Comparison of ENCODE assay signal across 11 mouse cellular contexts in genomic region chr13:90643109-90643508, GRCm38 (mm10).
A peak's percentile ranks its signal among the peaks of the same experiment; 100 is the strongest.
DNase-seq lines count a peak whose midpoint lies in the region; ATAC-seq and TF ChIP-seq lines count a peak whose summit lies in the region.
"Had no signal": no experiment of that assay in that cellular context is flagged by ENCODE, and none has a peak within 500 bp of the region (broad histone marks: within the 10 kb centered on the region; RNA-seq: fewer than 3 reads in every experiment).

No protein-coding gene starts in this region.

- H3K4me3 ChIP-seq in liver, adult 2 months (ENCODE audit: insufficient read depth, low read depth, low read length): no peak overlapping the region
- H3K4me3 ChIP-seq in liver, embryonic 11.5 days (ENCODE audit: low read depth, low read length): no peak overlapping the region
- no peak overlapping the region for H3K4me3 ChIP-seq in forebrain, embryonic 11.5 days (ENCODE audit: low read depth, low read length)
- H3K4me3 ChIP-seq in layer of hippocampus, adult 2 months: no peak overlapping the region
- H3K4me3 ChIP-seq in neural tube, embryonic 15.5 days (replicated peaks): no peak overlapping the region

- 42% methylated on average over 4 of the region's 4 CpGs for WGBS in liver, adult 2 months
- 62% methylated on average over 4 of the region's 4 CpGs for WGBS in liver, embryonic 11.5 days
- WGBS in forebrain, embryonic 11.5 days: 31% methylated on average over 4 of the region's 4 CpGs
- WGBS in neural tube, embryonic 15.5 days: 12% methylated on average over 4 of the region's 4 CpGs

- DNase-seq in liver, adult 2 months (ENCODE audit: extremely low read depth, low read depth, low spot score): peak; percentile 14
- no peak for DNase-seq in liver, embryonic 11.5 days (ENCODE audit: low spot score)
- DNase-seq in forebrain, embryonic 11.5 days (ENCODE audit: low spot score): no peak
- peak; percentile 15 to 63 for DNase-seq in layer of hippocampus, adult 2 months (ENCODE audit: low spot score in 2 of 2)
- DNase-seq in heart, adult 8-10 months (ENCODE audit: low spot score): no peak
- DNase-seq in gastrocnemius, postnatal 4 days (ENCODE audit: low spot score in 2 of 2): no peak
- DNase-seq: heart, postnatal 4 days; liver had no signal

- peaks cover 2% of the 10 kb centered on the region; the same call in 1 of the 2 replicates for H3K4me1 ChIP-seq in liver, adult 2 months (ENCODE audit: control insufficient read depth, insufficient read depth, low read length)
- H3K4me1 ChIP-seq in liver, embryonic 11.5 days (replicated peaks; ENCODE audit: control insufficient read depth, insufficient read depth, low read length): no peaks in the 10 kb centered on the region
- H3K4me1 ChIP-seq in forebrain, embryonic 11.5 days (replicated peaks; ENCODE audit: control insufficient read depth, insufficient read depth, low read length): peaks cover 5% of the 10 kb centered on the region; the same call in 1 of the 2 replicates
- peaks cover 14% of the 10 kb centered on the region; the same call in 1 of the 2 replicates for H3K4me1 ChIP-seq in neural tube, embryonic 15.5 days

- H3K36me3 ChIP-seq in liver, adult 2 months (ENCODE audit: control insufficient read depth, insufficient read depth, low read length): no peaks in the 10 kb centered on the region
- no peaks in the 10 kb centered on the region for H3K36me3 ChIP-seq in liver, embryonic 11.5 days (ENCODE audit: control insufficient read depth, insufficient read depth, low read length)
- no peaks in the 10 kb centered on the region for H3K36me3 ChIP-seq in forebrain, embryonic 11.5 days (ENCODE audit: control insufficient read depth, insufficient read depth, low read length)
- no peaks in the 10 kb centered on the region for H3K36me3 ChIP-seq in neural tube, embryonic 15.5 days

- H3K79me2 ChIP-seq in liver, adult 2 months (ENCODE audit: control insufficient read depth, insufficient read depth, low read length): no peaks in the 10 kb centered on the region

- no peaks in the 10 kb centered on the region for H3K27me3 ChIP-seq in liver, adult 2 months (ENCODE audit: control insufficient read depth, insufficient read depth, low read length)
- H3K27me3 ChIP-seq in liver, embryonic 11.5 days (replicated peaks; ENCODE audit: control insufficient read depth, insufficient read depth, low read length): no peaks in the 10 kb centered on the region
- H3K27me3 ChIP-seq in forebrain, embryonic 11.5 days (ENCODE audit: control insufficient read depth, insufficient read depth, low read length): no peaks in the 10 kb centered on the region
- no peaks in the 10 kb centered on the region for H3K27me3 ChIP-seq in neural tube, embryonic 15.5 days (replicated peaks)

- H3K9ac ChIP-seq in liver, adult 2 months (ENCODE audit: low read depth, low read length): no peak overlapping the region
- no peak overlapping the region for H3K9ac ChIP-seq in liver, embryonic 11.5 days (ENCODE audit: low read depth, low read length)
- H3K9ac ChIP-seq in forebrain, embryonic 11.5 days (ENCODE audit: low read length): no peak overlapping the region
- no peak overlapping the region for H3K9ac ChIP-seq in neural tube, embryonic 15.5 days (replicated peaks)

- H3K27ac ChIP-seq in liver, adult 2 months (replicated peaks; ENCODE audit: insufficient read depth, low read depth, low read length): no peak overlapping the region
- no peak overlapping the region for H3K27ac ChIP-seq in liver, embryonic 11.5 days (ENCODE audit: low read depth, low read length)
- H3K27ac ChIP-seq in forebrain, embryonic 11.5 days (ENCODE audit: low read depth, low read length): no peak overlapping the region
- no peak overlapping the region for H3K27ac ChIP-seq in layer of hippocampus, adult 2 months
- peak overlapping the region; percentile 69 for H3K27ac ChIP-seq in neural tube, embryonic 15.5 days (replicated peaks)
- H3K27ac ChIP-seq: stomach, postnatal 0 days had no signal

- TF ChIP-seq POLR2A in liver, adult 2 months (IDR thresholded peaks at IDR 0.05; ENCODE audit: extremely low read depth, insufficient read depth, low read length): no peak

- no peak for ATAC-seq in liver, embryonic 11.5 days (replicated peaks; ENCODE audit: low FRiP score)
- ATAC-seq in forebrain, embryonic 11.5 days (replicated peaks; ENCODE audit: low FRiP score): peak; percentile 81
- ATAC-seq in neural tube, embryonic 15.5 days (ENCODE audit: low FRiP score): peak; percentile 84
- no peak for ATAC-seq in erythroid progenitor cell, adult 5-6 weeks (replicated peaks; ENCODE audit: low FRiP score, poor library complexity, severe bottlenecking)

- H3K4me2 ChIP-seq in liver, embryonic 11.5 days: no peak overlapping the region
- no peak overlapping the region for H3K4me2 ChIP-seq in forebrain, embryonic 11.5 days (ENCODE audit: low read depth, low read length, severe bottlenecking)
- no peak overlapping the region for H3K4me2 ChIP-seq in neural tube, embryonic 15.5 days

- no peaks in the 10 kb centered on the region for H3K9me3 ChIP-seq in liver, embryonic 11.5 days (ENCODE audit: control insufficient read depth, low read length)
- H3K9me3 ChIP-seq in forebrain, embryonic 11.5 days (ENCODE audit: control insufficient read depth, low read length): no peaks in the 10 kb centered on the region
- H3K9me3 ChIP-seq in neural tube, embryonic 15.5 days (replicated peaks): no peaks in the 10 kb centered on the region

- no peak for TF ChIP-seq CTCF in liver, adult 2 months (IDR thresholded peaks at IDR 0.05; ENCODE audit: low read depth, low read length)
- no peak for TF ChIP-seq CTCF in layer of hippocampus, adult 2 months (conservative IDR thresholded peaks at IDR 0.05)

Comparison
In these comparisons a context has a peak if more than half of its experiments do, and no peak if none do; other contexts are left out.
1. DNase-seq: peak in liver, adult 2 months (single experiment) and layer of hippocampus, adult 2 months (2 of 2); none in liver, embryonic 11.5 days (single experiment), forebrain, embryonic 11.5 days (single experiment), heart, adult 8-10 months (single experiment) and gastrocnemius, postnatal 4 days (0 of 2).
2. ATAC-seq: peak in forebrain, embryonic 11.5 days (single experiment) and neural tube, embryonic 15.5 days (single experiment); none in liver, embryonic 11.5 days (single experiment) and erythroid progenitor cell, adult 5-6 weeks (single experiment).